Mouse (Mus musculus) lung, postnatal 0 days (tissue): Measurements from ENCODE around the gene Ankrd6. TPM values are rescaled to one million over a fixed set of nuclear protein-coding genes. Genes with fewer than 3 reads are reported as not detected.

Experiments
- ATAC-seq: fragments of 200-750 bp; cut with Nextera tagmentation; 2 replicates; pipeline ENCODE4 v1.8.0; 2017; ENCODE audit warnings: moderate library complexity
- DNase-seq: peaks from one replicate; pipeline ENCODE4 v3.0.0-alpha.2; 2016; ENCODE audit warnings: low spot score
- H3K27ac ChIP-seq: fragments of 300-500 bp; sonication (generic); 2 replicates; pipeline ENCODE4 v1.5.1; 2014; ENCODE audit warnings: antibody characterized with exemption, mild to moderate bottlenecking, low read length, mixed read lengths
- H3K27me3 ChIP-seq: fragments of 300-500 bp; sonication (generic); replicated peaks from 2 replicates; pipeline ENCODE4 v1.6.1; 2014; ENCODE audit warnings: low read length, mixed read lengths; ENCODE audit not compliant: insufficient read depth
- H3K36me3 ChIP-seq: fragments of 300-500 bp; sonication (generic); 2 replicates; pipeline ENCODE4 v1.6.1; 2014; ENCODE audit warnings: low read length, mixed read lengths; ENCODE audit not compliant: insufficient read depth
- H3K4me1 ChIP-seq: fragments of 300-500 bp; sonication (generic); 2 replicates; pipeline ENCODE4 v1.6.1; 2014; ENCODE audit warnings: antibody characterized with exemption, low read depth, low read length, mixed read lengths; ENCODE audit not compliant: insufficient read depth
- H3K4me2 ChIP-seq: fragments of 300-500 bp; sonication (generic); replicated peaks from 2 replicates; pipeline ENCODE4 v1.6.1; 2014; ENCODE audit warnings: low read depth, mild to moderate bottlenecking, low read length, moderate library complexity, mixed read lengths
- H3K4me3 ChIP-seq: fragments of 300-500 bp; sonication (generic); 2 replicates; pipeline ENCODE4 v1.5.1; 2014; ENCODE audit warnings: low read depth, low read length
- H3K9ac ChIP-seq: fragments of 300-500 bp; sonication (generic); replicated peaks from 2 replicates; pipeline ENCODE4 v1.6.1; 2014; ENCODE audit warnings: low read depth, mild to moderate bottlenecking
- H3K9me3 ChIP-seq: fragments of 300-500 bp; sonication (generic); 2 replicates; pipeline ENCODE4 v1.6.1; 2016; ENCODE audit warnings: low read length, mixed read lengths
- CTCF ChIP-seq: IDR thresholded peaks from 2 replicates; pipeline ENCODE4 v1.5.1; 2016; ENCODE audit warnings: antibody characterized with exemption, mild to moderate bottlenecking
- EP300 ChIP-seq: IDR thresholded peaks from 2 replicates; pipeline ENCODE4 v1.6.1; 2016; ENCODE audit warnings: antibody characterized with exemption, mild to moderate bottlenecking, control low read depth
- WGBS: fragments of 180-500 bp; shearing (Covaris S2); extraction: QIAGEN DNeasy Blood & Tissue Kit; methylation state at CpG from one replicate; pipeline ENCODE4 v1.1.7; 2014; 5-methylcytosine and 5-hydroxymethylcytosine counted together
- polyA plus RNA-seq: library from polyadenylated mRNA; unstranded; fragments of >200 nt; fragmentation: Nextera tagmentation; extraction: Ambion mirVana; gene quantifications from 2 replicates; pipeline ENCODE4 v1.2.1, GENCODE M21; 2015

Gene Ankrd6
- 1.2 and 1.3 TPM in 2 replicates for polyA plus RNA-seq

- ATAC-seq = peak; percentile 96
- peaks cover 6% of the 10 kb centered on the region; the same call in 1 of the 2 replicates for H3K4me1 ChIP-seq
- under 1% methylated on average over 53 of the region's 66 CpGs for WGBS
- no peak within 1 kb of the TSS for H3K27ac ChIP-seq
- peak; percentile 80 for DNase-seq
- H3K9ac ChIP-seq = peak within 1 kb of the TSS; percentile 19; the same call in 1 of the 2 replicates
- H3K9me3 ChIP-seq = no peaks in the 10 kb centered on the region
- H3K27me3 ChIP-seq = peaks cover 9% of the 10 kb centered on the region; the same call in 1 of the 2 replicates
- no peaks in the 10 kb centered on the region for H3K36me3 ChIP-seq
- H3K4me2 ChIP-seq = peak within 1 kb of the TSS; percentile 97
- TF ChIP-seq EP300 (no peak), CTCF (peak; percentile 88)
- H3K4me3 ChIP-seq = peak within 1 kb of the TSS; percentile 56
These were observed at the start of gene Ankrd6 for GRCm38 (mm10) chr4:32950356-32951034. Gene Ankrd6, minus strand, starts transcription at chr4:32950841.

DNA sequence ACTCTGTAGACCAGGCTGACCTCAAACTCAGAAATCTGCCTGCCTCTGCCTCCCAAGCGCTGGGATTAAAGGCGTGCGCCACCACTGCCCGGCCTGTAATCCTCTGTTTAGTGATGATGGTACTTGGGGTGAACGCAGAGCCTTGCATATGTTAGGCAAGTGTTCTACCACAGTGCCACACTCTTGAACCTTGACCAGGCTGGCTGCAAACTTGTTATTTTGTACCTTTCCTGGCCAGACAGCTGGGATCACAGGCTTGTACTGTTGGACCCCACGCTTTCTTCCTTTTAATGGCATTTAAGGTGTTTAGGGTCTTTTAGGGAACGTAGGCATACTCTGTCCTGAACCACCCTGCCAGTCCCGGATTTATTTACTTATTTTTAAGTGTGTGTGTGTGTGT lies 48.4 kb upstream of the Ankrd6 start:
- no peak overlapping the region for H3K9ac ChIP-seq
- no peaks in the 10 kb centered on the region for H3K9me3 ChIP-seq
- WGBS = 90% methylated on average over 8 of the region's 8 CpGs
- no peak overlapping the region for H3K4me2 ChIP-seq
- ATAC-seq (no peak), DNase-seq (no peak)
- no peak overlapping the region for H3K27ac ChIP-seq
- H3K4me3 ChIP-seq = no peak overlapping the region
- H3K36me3 ChIP-seq = no peaks in the 10 kb centered on the region
- no peaks in the 10 kb centered on the region for H3K27me3 ChIP-seq
- TF ChIP-seq CTCF (no peak), EP300 (no peak)
- H3K4me1 ChIP-seq = no peaks in the 10 kb centered on the region

DNA sequence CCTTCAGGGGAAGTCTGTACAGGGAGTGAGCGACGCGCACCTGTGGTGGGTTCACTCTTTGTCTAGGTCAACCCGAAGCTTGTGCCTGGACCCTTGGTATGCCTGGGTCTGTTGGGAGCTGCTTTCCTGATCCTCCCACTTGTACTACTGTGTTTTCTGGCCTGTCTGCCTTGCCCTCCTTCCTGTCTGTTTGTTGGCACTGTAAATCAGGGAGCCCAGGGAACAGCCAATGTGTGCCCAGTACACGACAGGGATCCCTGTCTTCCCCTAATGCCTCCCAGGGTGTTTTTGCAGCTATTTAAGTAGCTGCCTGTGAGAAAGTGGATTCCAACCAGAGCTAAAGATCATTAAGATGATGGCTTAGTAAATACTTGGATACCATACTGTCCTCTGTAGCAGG lies 46.9 kb upstream of the Ankrd6 start:
- no peaks in the 10 kb centered on the region for H3K9me3 ChIP-seq
- DNase-seq (no peak), ATAC-seq (no peak)
- no peaks in the 10 kb centered on the region for H3K27me3 ChIP-seq
- H3K36me3 ChIP-seq = no peaks in the 10 kb centered on the region
- H3K4me1 ChIP-seq = no peaks in the 10 kb centered on the region
- no peak overlapping the region for H3K27ac ChIP-seq
- H3K9ac ChIP-seq = no peak overlapping the region
- H3K4me2 ChIP-seq = no peak overlapping the region
- H3K4me3 ChIP-seq = no peak overlapping the region
- TF ChIP-seq EP300 (no peak), CTCF (no peak)
- 81% methylated on average over 5 of the region's 5 CpGs for WGBS

DNA sequence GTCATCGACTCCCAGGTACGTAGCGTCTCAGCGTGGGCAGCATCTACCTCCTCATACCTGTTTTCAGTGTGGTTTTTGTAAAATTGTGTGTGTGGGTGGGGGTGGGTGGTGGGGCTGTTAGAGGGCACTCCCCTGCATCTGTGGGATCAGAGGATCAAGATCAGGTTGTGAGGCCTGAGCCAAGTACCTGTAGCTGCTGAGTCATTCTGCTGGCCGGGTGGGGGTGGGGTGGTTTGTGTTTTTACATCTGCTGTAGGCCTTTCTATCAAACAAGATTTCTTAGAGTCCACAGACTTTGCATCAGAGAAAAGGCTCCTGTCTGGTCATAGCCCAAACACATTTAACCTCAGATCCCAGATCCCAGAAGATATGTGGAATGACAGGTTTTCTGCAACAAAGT lies 45.4 kb upstream of the Ankrd6 start:
- no peaks in the 10 kb centered on the region for H3K27me3 ChIP-seq
- ATAC-seq (no peak), DNase-seq (no peak)
- H3K36me3 ChIP-seq = no peaks in the 10 kb centered on the region
- H3K9ac ChIP-seq = no peak overlapping the region
- H3K4me1 ChIP-seq = no peaks in the 10 kb centered on the region
- H3K4me2 ChIP-seq = no peak overlapping the region
- H3K9me3 ChIP-seq = no peaks in the 10 kb centered on the region
- H3K27ac ChIP-seq = no peak overlapping the region
- H3K4me3 ChIP-seq = no peak overlapping the region
- 91% methylated on average over 5 of the region's 5 CpGs for WGBS
- TF ChIP-seq CTCF (no peak), EP300 (no peak)

DNA sequence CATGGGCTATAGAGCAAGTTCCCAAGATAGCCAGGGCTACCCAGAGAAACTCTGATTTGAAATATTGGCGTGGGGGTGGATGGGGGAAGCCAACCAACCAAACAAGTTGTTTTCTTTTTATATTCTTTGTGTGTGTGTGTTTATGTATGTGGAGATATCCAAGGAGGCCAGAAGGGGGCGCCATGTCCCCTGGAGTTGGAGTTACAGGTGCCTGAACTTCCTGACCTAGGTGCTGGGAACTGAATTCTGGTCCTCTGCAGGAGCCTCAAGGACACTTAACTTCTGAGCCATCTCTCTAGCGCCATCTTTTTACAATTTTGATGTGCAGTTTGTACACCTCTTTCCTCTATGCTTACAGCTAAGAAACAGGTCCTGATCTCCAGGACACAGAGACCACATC lies 43.5 kb upstream of the Ankrd6 start:
- H3K36me3 ChIP-seq = no peaks in the 10 kb centered on the region
- TF ChIP-seq CTCF (no peak), EP300 (no peak)
- ATAC-seq (no peak), DNase-seq (no peak)
- no peak overlapping the region for H3K27ac ChIP-seq
- no peak overlapping the region for H3K4me2 ChIP-seq
- no peaks in the 10 kb centered on the region for H3K9me3 ChIP-seq
- H3K4me3 ChIP-seq = no peak overlapping the region
- WGBS = 67% methylated on average over 3 of the region's 3 CpGs
- H3K27me3 ChIP-seq = no peaks in the 10 kb centered on the region
- no peak overlapping the region for H3K9ac ChIP-seq
- H3K4me1 ChIP-seq = no peaks in the 10 kb centered on the region

DNA sequence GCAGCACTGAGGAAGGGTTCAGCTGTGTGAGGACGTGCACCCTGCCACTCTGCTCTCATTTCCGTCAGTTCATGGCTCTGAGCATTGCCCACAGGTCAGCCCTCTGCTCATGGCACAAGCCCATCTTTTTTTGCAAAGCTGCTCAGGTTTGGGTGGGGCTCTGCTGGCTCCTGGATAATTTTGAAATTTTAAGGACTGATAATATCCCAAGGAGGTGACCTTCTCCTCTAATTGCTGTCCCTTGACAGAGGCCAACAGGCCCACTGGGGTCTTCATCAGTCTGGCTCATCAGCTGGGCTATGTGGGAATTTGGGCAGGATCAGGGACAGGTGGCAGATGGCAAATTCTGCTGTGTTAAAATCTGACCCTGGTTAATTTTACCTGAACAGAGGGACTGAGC lies 38.7 kb upstream of the Ankrd6 start:
- no peak for DNase-seq
- Histone ChIP-seq H3K27ac (no peak overlapping the region), H3K36me3 (no peaks in the 10 kb centered on the region), H3K4me3 (no peak overlapping the region), H3K4me1 (0 out of 2 replicates have a peak, but pooled peaks cover 2% of the 10 kb centered on the region), H3K4me2 (no peak overlapping the region), H3K27me3 (no peaks in the 10 kb centered on the region; the same call in 1 of the 2 replicates), H3K9me3 (no peaks in the 10 kb centered on the region), H3K9ac (no peak overlapping the region)
- WGBS = 80% methylated on average over 2 of the region's 2 CpGs
- no peak for TF ChIP-seq CTCF
- TF ChIP-seq EP300 = no peak
- no peak for ATAC-seq
